Mouse (Mus musculus): ENCODE measurements around the gene Trim31. TPM values are rescaled to one million over a fixed set of nuclear protein-coding genes. Genes with fewer than 3 reads are reported as not detected.
A peak's percentile ranks its signal among the peaks of the same experiment; 100 is the strongest.

Trim31 gene
- total and polyA plus RNA-seq, 3 experiments, result not detected

DNA sequence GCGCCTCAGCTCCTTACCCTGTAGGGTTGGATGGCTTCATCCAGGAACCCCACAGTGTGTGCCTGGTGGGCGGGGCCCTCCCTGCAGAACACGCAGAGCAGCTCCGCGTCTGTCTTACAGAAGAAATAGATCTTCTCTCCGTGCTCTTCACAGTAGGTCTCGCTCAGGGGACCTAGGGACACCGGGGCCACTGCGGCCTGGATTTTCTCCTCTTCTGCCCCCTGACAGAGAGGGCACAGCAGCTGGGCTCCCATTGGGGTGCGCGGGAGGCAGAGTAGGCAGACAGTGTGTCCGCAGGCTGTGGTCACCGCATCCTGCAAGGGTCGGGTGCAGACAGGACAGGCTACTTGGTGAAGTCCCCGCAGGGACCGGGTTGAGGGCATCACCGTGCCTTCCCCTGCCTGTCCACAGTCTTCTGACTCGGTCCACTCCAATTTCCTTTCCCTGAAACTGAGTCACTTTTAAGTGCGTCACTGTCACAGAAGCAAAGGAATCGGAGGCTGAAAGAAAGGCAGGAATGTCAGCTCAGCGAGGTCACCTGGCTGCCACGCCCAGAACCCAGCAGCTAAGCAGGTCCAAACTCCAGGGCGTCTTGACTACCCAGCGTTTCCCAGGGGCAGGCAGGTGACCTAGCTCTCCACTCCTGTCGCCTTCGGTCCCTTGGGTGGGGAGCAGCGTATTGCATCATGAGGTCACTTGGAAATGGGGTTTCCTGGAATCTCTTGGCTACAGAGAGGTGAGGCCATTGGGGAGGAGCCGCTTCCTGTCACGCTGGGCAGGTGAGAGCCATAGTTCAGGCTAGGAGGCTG lies 31.0 kb upstream of the Trim31 start, which contains the start of gene Trim15:
TSS of gene Trim15 (minus strand) at position 492 of the 809 bp plus-strand sequence.
- H3K27ac ChIP-seq (ENCODE audit: control insufficient read depth, low read depth, low read length), result no peak within 1 kb of the TSS
- H3K79me2 ChIP-seq (ENCODE audit: control insufficient read depth, insufficient read depth, low read length, poor library complexity), result peaks cover 7% of the 10 kb centered on the region
- DNase-seq (ENCODE audit: low read depth, low spot score), result no peak
- peaks cover 0 to 4% of the 10 kb centered on the region in 2 experiments; a peak in 2 of 4 replicates for H3K4me1 ChIP-seq (ENCODE audit: control insufficient read depth in 1 of 2, insufficient read depth in 2 of 2, low read length in 2 of 2)
- H3K9ac ChIP-seq (ENCODE audit: control insufficient read depth, low read depth, low read length, poor library complexity, severe bottlenecking), result no peak within 1 kb of the TSS
- peaks cover 0 to 4% of the 10 kb centered on the region in 2 experiments; a peak in 2 of 4 replicates for H3K36me3 ChIP-seq (ENCODE audit: control insufficient read depth in 1 of 2, insufficient read depth in 2 of 2, low read length in 2 of 2)
- H3K9me3 ChIP-seq (replicated peaks; ENCODE audit: insufficient read depth, low read length), result no peaks in the 10 kb centered on the region
- TF ChIP-seq GATA1 (IDR thresholded peaks at IDR 0.05; ENCODE audit: low read depth, low read length), result no peak
- TF ChIP-seq ZNF384 (IDR thresholded peaks at IDR 0.05; ENCODE audit: low read depth, low read length), result no peak
- TF ChIP-seq E2F4 (IDR thresholded peaks at IDR 0.05; ENCODE audit: borderline replicate concordance, low read depth, low read length), result no peak
- TF ChIP-seq ELF1 (IDR thresholded peaks at IDR 0.05; ENCODE audit: low read depth, low read length), result no peak
- no peak for TF ChIP-seq CTCF (IDR thresholded peaks at IDR 0.05 in 2 of 3, conservative IDR thresholded peaks at IDR 0.05 in 1 of 3; ENCODE audit: control insufficient read depth in 1 of 3, insufficient read depth in 1 of 3, low read depth in 2 of 3, low read length in 3 of 3, poor library complexity in 1 of 3, severe bottlenecking in 1 of 3)
- TF ChIP-seq NRF1 (IDR thresholded peaks at IDR 0.05; ENCODE audit: insufficient read depth, low read depth, low read length, poor library complexity, severe bottlenecking), result no peak
- H3K27me3 ChIP-seq (ENCODE audit: control insufficient read depth in 1 of 2, insufficient read depth in 2 of 2, low read length in 2 of 2), result no peaks in the 10 kb centered on the region
- no peak within 1 kb of the TSS for H3K4me3 ChIP-seq (ENCODE audit: control insufficient read depth in 1 of 2, insufficient read depth in 1 of 2, low read depth in 2 of 2, low read length in 2 of 2)

DNA sequence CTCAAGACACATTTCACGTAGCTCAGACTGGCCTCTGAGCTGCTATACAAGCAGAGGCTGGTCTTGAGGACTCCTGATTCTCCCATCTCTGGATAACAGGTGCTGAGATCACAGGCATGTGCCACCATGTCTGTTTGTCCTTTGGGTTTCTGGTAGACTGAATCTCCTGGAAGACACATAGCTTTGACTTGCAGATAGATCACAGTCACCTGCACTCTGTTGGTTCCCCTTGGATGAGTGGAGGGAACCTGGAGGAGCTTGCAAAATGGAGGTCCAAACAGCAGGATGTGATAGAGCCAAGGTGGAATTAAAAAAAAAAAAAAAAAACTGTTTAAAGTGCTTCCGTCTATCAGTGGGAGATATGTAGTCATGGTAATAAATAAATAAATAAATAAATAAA lies 29.1 kb upstream of the Trim31 start:
- TF ChIP-seq TCF12 (IDR thresholded peaks at IDR 0.05; ENCODE audit: low read depth, low read length), result no peak
- no peak for TF ChIP-seq BHLHE40 (IDR thresholded peaks at IDR 0.05; ENCODE audit: borderline replicate concordance, low read depth, low read length)
- no peak for TF ChIP-seq USF2 (IDR thresholded peaks at IDR 0.05; ENCODE audit: borderline replicate concordance in 1 of 2, insufficient read depth in 1 of 2, low read depth in 1 of 2, low read length in 2 of 2)
- no peak for TF ChIP-seq KAT2A (conservative IDR thresholded peaks at IDR 0.05; ENCODE audit: low read depth, low read length)
- TF ChIP-seq RCOR1 (IDR thresholded peaks at IDR 0.05; ENCODE audit: low read depth, low read length), result no peak
- no peak for TF ChIP-seq MXI1 (IDR thresholded peaks at IDR 0.05; ENCODE audit: low read depth, low read length)
- TF ChIP-seq ZKSCAN1 (IDR thresholded peaks at IDR 0.05; ENCODE audit: low read depth, low read length), result no peak
- TF ChIP-seq EP300 (IDR thresholded peaks at IDR 0.05; ENCODE audit: low read depth in 1 of 2, low read length in 2 of 2), result no peak
- TF ChIP-seq HCFC1 (IDR thresholded peaks at IDR 0.05; ENCODE audit: low read depth, low read length), result no peak
- TF ChIP-seq JUND (IDR thresholded peaks at IDR 0.05; ENCODE audit: low read depth, low read length), result no peak
- TF ChIP-seq TBP (IDR thresholded peaks at IDR 0.05; ENCODE audit: low read depth, low read length), result no peak
- H3K27me3 ChIP-seq (ENCODE audit: control insufficient read depth in 1 of 2, insufficient read depth in 2 of 2, low read length in 2 of 2), result no peaks in the 10 kb centered on the region
- peaks cover 7% of the 10 kb centered on the region for H3K79me2 ChIP-seq (ENCODE audit: control insufficient read depth, insufficient read depth, low read length, poor library complexity)
- H3K4me3 ChIP-seq (ENCODE audit: control insufficient read depth in 1 of 2, insufficient read depth in 1 of 2, low read depth in 2 of 2, low read length in 2 of 2), result no peak overlapping the region
- H3K4me1 ChIP-seq (ENCODE audit: control insufficient read depth in 1 of 2, insufficient read depth in 2 of 2, low read length in 2 of 2), result peaks cover 0 to 4% of the 10 kb centered on the region in 2 experiments; a peak in 2 of 4 replicates
- no peak for DNase-seq (ENCODE audit: low read depth, low spot score)
- H3K9ac ChIP-seq (ENCODE audit: control insufficient read depth, low read depth, low read length, poor library complexity, severe bottlenecking), result no peak overlapping the region
- H3K9me3 ChIP-seq (replicated peaks; ENCODE audit: insufficient read depth, low read length), result no peaks in the 10 kb centered on the region
- peaks cover 0 to 4% of the 10 kb centered on the region in 2 experiments; a peak in 2 of 4 replicates for H3K36me3 ChIP-seq (ENCODE audit: control insufficient read depth in 1 of 2, insufficient read depth in 2 of 2, low read length in 2 of 2)
- H3K27ac ChIP-seq (ENCODE audit: control insufficient read depth, low read depth, low read length), result peak overlapping the region; percentile 71

Measured in MEL (cell line).